Mouse (Mus musculus) stomach, postnatal 0 days (tissue): ENCODE results near the gene Ptprn2.

Experiments
- CTCF ChIP-seq: IDR thresholded peaks from 2 replicates; pipeline ENCODE4 v1.5.1; 2016; ENCODE audit warnings: antibody characterized with exemption, low read depth, mild to moderate bottlenecking, moderate library complexity
- EP300 ChIP-seq: optimal IDR thresholded peaks from 2 replicates; pipeline ENCODE3; 2016; ENCODE audit warnings: antibody characterized with exemption

DNA sequence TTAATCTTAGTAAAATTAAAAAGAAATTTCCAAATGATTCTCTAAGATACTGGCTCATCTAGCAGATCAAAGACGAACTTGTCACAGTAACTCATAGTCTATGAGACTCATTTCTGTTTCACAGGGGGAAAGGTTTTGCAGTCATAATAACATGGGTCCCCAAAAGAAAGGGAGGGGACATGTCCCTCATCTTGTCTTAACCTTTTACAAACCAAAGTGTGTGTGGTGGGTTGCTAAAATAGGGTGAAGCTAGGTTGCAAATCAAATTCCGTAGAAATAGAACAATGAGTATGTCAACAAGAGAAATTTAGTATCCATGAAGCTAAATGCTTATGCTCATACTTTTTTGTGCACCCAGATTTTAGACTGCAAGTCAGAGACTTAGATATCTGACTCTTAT is 671.7 kb downstream of the Ptprn2 start:
- TF ChIP-seq CTCF (no peak), EP300 (no peak)
